Mouse (Mus musculus): ENCODE data around the gene Col8a2.

The Col8a2 gene

GRCm38 (mm10) chr4:126324861-126325260 is 38.3 kb downstream of the Col8a2 start:
- DNase-seq (ENCODE audit: extremely low spot score, low read depth, low spot score) = no peak

DNA sequence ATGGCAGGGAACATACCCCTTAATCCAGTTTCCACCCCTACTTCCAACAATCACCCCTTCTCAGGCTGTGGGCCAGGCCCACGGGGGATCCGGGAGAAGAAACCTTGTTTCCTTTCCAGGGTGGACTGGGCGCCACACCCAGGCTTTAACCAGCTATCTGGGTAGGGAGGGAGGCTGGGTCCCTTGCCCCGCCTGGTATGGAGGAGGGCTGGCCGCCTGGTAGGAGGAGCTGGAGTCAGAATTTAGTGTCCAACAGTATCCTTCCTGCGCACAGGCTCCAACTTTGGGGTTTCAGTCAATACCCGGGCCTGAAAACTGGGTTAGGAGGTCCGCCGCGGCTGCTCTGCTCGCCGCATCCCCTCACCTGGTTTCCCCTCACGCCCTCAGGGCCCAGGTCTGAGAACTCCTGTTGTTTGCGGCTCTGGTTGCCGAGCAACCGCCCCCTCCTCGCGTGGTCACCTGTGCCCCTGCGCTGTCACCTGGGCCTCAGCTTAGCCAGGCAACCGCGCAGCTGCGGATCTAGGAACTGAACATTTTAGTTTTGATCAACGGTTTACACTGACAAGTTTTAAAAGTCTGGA is 38.8 kb downstream of the Col8a2 start, which contains the start of gene Tekt2:
TSS of gene Tekt2 (minus strand) at position 408 of the 581 bp plus-strand sequence.
- DNase-seq (ENCODE audit: extremely low spot score, low read depth, low spot score) = no peak

GRCm38 (mm10) chr4:126326036-126326435 is 39.4 kb downstream of the Col8a2 start:
- no peak for DNase-seq (ENCODE audit: extremely low spot score, low read depth, low spot score)

GRCm38 (mm10) chr4:126330295-126330694 is 43.7 kb downstream of the Col8a2 start:
- no peak for DNase-seq (ENCODE audit: extremely low spot score, low read depth, low spot score)

GRCm38 (mm10) chr4:126331751-126332150 is 45.2 kb downstream of the Col8a2 start:
- no peak for DNase-seq (ENCODE audit: extremely low spot score, low read depth, low spot score)

DNA sequence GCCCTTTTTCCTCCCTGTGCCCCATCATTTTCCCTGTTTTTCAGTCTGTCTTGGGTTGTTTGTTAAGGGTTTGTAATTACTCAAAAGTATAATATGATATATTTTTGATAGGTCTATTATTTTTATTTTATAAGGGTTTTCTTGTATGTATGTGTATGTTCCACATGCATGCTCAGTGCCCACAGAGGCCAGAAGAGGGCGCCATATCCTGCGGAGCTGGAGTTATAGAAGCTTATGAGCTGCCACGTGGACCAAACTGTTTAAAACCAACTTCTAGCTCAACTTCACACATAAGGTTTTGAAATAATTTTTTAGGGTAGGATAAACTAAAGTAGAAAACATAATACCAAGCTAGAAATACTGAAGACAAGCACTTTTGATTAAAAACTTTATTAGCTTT is 45.8 kb downstream of the Col8a2 start:
- DNase-seq (ENCODE audit: extremely low spot score, low read depth, low spot score) = no peak

DNA sequence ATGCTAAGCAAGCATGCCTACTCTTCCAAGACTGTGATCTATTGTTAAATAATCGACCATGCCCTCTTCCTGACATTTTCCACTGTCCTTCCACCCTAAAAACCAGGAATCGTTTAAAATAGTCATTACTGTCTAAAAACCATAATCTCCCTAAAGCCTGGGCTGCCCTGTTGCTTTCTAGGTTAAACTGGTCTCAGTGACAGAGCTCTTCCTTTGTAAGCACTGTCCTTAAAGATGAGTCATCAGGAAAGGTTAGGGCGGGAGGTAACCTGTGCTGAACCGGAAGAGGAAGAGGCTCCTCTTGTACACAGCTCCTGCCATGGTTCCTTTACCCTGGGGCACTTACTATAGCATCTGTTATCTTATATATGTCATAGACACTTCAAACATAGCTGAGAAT is 52.9 kb downstream of the Col8a2 start:
- DNase-seq (ENCODE audit: extremely low spot score, low read depth, low spot score) = no peak

GRCm38 (mm10) chr4:126343451-126343850 is 56.9 kb downstream of the Col8a2 start:
- no peak for DNase-seq (ENCODE audit: extremely low spot score, low read depth, low spot score)

GRCm38 (mm10) chr4:126360069-126360468 is 73.5 kb downstream of the Col8a2 start:
- no peak for DNase-seq (ENCODE audit: extremely low spot score, low read depth, low spot score)

Data from hindlimb bud, embryonic 11.5 days (tissue).